Mouse (Mus musculus): Measurements from ENCODE around the gene Cpt1c. TPM values are rescaled to one million over a fixed set of nuclear protein-coding genes. Genes with fewer than 3 reads are reported as not detected.
A peak's percentile ranks its signal among the peaks of the same experiment; 100 is the strongest.

The Cpt1c gene
- polyA plus RNA-seq, 1 experiment from 2014 or later = 7.6 TPM

DNA sequence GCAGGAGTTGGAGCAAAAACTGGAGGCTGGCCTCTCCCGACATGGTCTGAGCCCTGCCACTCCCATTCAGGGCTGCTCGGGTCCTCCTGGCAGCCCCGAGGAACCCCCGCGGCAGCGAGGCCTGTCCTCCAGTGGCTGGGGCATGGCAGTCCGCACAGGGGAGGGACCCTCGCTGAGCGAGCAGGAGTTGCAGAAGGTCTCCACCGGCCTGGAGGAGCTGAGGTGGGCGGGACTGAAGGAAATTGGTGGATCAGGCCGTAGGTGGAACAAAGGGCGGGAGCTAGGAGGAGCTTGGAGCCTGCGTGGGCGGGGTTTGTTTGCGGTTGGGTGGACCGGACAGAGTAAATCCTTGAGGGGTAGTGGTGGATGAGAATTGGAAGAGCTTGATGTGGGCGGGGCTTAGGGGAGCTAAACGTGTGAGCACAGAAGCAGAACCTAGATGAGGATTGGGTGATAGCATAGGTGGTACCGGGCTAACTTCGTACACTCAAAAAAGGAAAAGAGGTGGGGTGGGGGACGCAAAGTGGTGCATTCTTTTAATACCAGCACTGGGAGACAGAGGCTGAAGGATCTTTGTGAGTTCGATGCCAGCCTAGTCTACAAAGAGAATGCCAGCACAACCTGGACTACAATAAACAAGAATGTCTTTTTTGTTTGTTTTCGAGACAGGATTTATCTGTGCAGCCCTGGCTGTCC, 21.9 kb downstream of the Cpt1c start:
- H3K27ac ChIP-seq (ENCODE audit: low read length) = peak overlapping the region; percentile 49; the same call in 1 of the 2 replicates
- H3K27me3 ChIP-seq (ENCODE audit: control insufficient read depth, insufficient read depth, low read length) = peaks cover 13% of the 10 kb centered on the region
- no peaks in the 10 kb centered on the region for H3K9me3 ChIP-seq (replicated peaks; ENCODE audit: control insufficient read depth, low read length)
- no peaks in the 10 kb centered on the region for H3K36me3 ChIP-seq (ENCODE audit: control insufficient read depth, insufficient read depth)
- 6% methylated on average over 24 of the region's 24 CpGs for WGBS
- peak overlapping the region; percentile 59 for H3K4me3 ChIP-seq (ENCODE audit: low read length)
- H3K4me2 ChIP-seq (ENCODE audit: low read depth, low read length) = peak overlapping the region; percentile 92
- H3K4me1 ChIP-seq (ENCODE audit: control insufficient read depth, insufficient read depth, low read length) = peaks cover 9% of the 10 kb centered on the region
- ATAC-seq (replicated peaks; ENCODE audit: extremely low read depth, insufficient read depth, low FRiP score) = peak; percentile 89
- peak overlapping the region; percentile 70 for H3K9ac ChIP-seq (ENCODE audit: low read length)

DNA sequence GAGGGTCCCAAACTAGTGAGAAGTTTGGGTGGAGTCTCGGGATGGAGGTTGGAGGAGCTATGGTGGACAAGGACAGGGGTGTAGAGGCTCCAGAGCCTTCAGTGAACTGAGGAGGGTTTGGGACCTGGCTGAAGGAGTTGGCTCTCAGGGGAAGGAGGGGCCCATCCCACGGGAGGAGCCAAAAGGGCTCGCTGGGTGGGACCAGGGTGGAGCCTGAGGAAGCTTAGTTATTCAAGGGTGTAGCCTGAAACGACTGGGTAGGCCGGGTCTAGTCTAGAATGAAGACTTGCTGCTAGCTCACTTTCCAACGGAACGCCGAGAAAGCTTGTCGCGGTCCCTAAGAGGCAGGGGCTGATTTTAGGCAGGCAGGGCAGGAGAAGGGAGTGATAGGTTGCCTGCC, 22.7 kb downstream of the Cpt1c start:
- under 1% methylated on average over 10 of the region's 10 CpGs for WGBS
- H3K27me3 ChIP-seq (ENCODE audit: control insufficient read depth, insufficient read depth, low read length) = peaks cover 13% of the 10 kb centered on the region
- H3K4me3 ChIP-seq (ENCODE audit: low read length) = peak overlapping the region; percentile 59
- H3K9me3 ChIP-seq (replicated peaks; ENCODE audit: control insufficient read depth, low read length) = no peaks in the 10 kb centered on the region
- H3K36me3 ChIP-seq (ENCODE audit: control insufficient read depth, insufficient read depth) = no peaks in the 10 kb centered on the region
- peaks cover 9% of the 10 kb centered on the region for H3K4me1 ChIP-seq (ENCODE audit: control insufficient read depth, insufficient read depth, low read length)
- H3K9ac ChIP-seq (ENCODE audit: low read length) = peak overlapping the region; percentile 70
- H3K27ac ChIP-seq (ENCODE audit: low read length) = no peak overlapping the region
- peak; percentile 42; the same call in 1 of the 2 replicates for ATAC-seq (replicated peaks; ENCODE audit: extremely low read depth, insufficient read depth, low FRiP score)
- peak overlapping the region; percentile 92 for H3K4me2 ChIP-seq (ENCODE audit: low read depth, low read length)

DNA sequence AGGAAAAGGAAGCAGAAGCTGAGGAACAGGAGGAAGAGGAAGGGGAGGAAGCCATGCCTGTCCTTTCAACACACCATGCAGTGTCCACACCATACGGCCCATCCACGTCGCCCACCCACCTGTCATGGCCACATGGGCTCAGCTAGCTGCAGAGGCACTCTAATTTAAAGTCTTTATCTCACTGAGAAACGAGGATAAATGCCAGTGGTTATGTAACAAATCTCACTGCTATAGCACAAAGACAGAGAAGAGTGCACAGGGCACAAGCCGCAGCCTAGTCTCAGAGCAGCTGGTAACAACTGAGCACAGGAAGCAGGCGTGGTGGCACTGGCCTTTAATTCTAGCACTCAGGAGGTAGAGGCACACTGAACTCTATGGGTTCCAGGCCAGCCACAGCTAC, 24.7 kb downstream of the Cpt1c start:
- H3K4me1 ChIP-seq (ENCODE audit: control insufficient read depth, insufficient read depth, low read length) = peaks cover 9% of the 10 kb centered on the region
- no peak overlapping the region for H3K9ac ChIP-seq (ENCODE audit: low read length)
- H3K4me2 ChIP-seq (ENCODE audit: low read depth, low read length) = no peak overlapping the region
- no peaks in the 10 kb centered on the region for H3K9me3 ChIP-seq (replicated peaks; ENCODE audit: control insufficient read depth, low read length)
- H3K27me3 ChIP-seq (ENCODE audit: control insufficient read depth, insufficient read depth, low read length) = peaks cover 13% of the 10 kb centered on the region
- H3K27ac ChIP-seq (ENCODE audit: low read length) = no peak overlapping the region
- 67% methylated on average over 6 of the region's 6 CpGs for WGBS
- no peak overlapping the region for H3K4me3 ChIP-seq (ENCODE audit: low read length)
- no peaks in the 10 kb centered on the region for H3K36me3 ChIP-seq (ENCODE audit: control insufficient read depth, insufficient read depth)
- no peak for ATAC-seq (replicated peaks; ENCODE audit: extremely low read depth, insufficient read depth, low FRiP score)

DNA sequence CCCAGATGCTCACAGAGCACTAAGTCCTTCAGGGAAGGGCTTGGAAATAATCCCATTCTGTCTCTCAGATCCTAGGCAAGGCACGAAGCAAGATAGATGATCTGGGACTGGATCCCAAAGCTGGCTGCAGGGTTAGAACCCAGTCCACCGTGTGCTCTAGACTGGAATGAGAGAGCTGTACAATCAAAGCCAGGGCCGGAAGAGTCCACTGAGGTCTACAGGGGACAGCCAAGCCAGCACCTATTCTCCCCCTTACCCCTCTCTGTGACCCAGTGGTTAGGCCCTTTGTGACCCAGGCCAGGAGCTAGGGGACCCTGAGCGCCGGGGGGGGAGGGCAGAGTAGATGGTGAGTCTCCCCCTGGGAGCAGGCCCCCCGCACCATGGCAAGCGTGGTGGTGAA, 31.7 kb downstream of the Cpt1c start, which contains the start of gene Tsks:
Gene Tsks (plus strand): TSS at position 301 of the 400 bp plus-strand sequence.
- H3K4me2 ChIP-seq (ENCODE audit: low read depth, low read length) = no peak within 1 kb of the TSS
- no peak within 1 kb of the TSS for H3K4me3 ChIP-seq (ENCODE audit: low read length)
- H3K36me3 ChIP-seq (ENCODE audit: control insufficient read depth, insufficient read depth) = no peaks in the 10 kb centered on the region
- H3K9ac ChIP-seq (ENCODE audit: low read length) = no peak within 1 kb of the TSS
- no peak within 1 kb of the TSS for H3K27ac ChIP-seq (ENCODE audit: low read length)
- no peak for ATAC-seq (replicated peaks; ENCODE audit: extremely low read depth, insufficient read depth, low FRiP score)
- H3K27me3 ChIP-seq (ENCODE audit: control insufficient read depth, insufficient read depth, low read length) = no peaks in the 10 kb centered on the region
- 77% methylated on average over 7 of the region's 7 CpGs for WGBS
- H3K9me3 ChIP-seq (replicated peaks; ENCODE audit: control insufficient read depth, low read length) = no peaks in the 10 kb centered on the region
- H3K4me1 ChIP-seq (ENCODE audit: control insufficient read depth, insufficient read depth, low read length) = no peaks in the 10 kb centered on the region

DNA sequence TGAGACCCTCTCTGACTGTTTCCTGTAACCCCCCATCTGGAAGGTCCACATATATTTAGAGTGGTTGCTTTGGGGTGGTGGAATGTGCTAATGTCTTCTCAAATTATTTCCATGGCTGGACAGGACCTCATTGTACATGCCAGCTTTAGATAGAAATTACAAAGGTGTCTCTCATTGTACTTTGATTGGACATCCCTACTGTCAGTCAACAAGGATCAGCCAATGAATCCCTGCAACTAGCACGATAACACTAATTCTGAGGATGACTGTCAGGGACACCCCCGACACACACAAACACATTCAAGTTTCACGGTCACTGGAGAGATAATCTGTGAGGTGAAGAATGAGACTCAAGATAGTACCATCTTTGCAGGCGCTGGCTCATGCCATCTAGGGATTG, 36.0 kb downstream of the Cpt1c start:
- no peak overlapping the region for H3K4me2 ChIP-seq (ENCODE audit: low read depth, low read length)
- no peaks in the 10 kb centered on the region for H3K27me3 ChIP-seq (ENCODE audit: control insufficient read depth, insufficient read depth, low read length)
- no peak overlapping the region for H3K9ac ChIP-seq (ENCODE audit: low read length)
- H3K4me3 ChIP-seq (ENCODE audit: low read length) = no peak overlapping the region
- no peaks in the 10 kb centered on the region for H3K36me3 ChIP-seq (ENCODE audit: control insufficient read depth, insufficient read depth)
- peaks cover 7% of the 10 kb centered on the region for H3K9me3 ChIP-seq (replicated peaks; ENCODE audit: control insufficient read depth, low read length)
- H3K4me1 ChIP-seq (ENCODE audit: control insufficient read depth, insufficient read depth, low read length) = no peaks in the 10 kb centered on the region
- H3K27ac ChIP-seq (ENCODE audit: low read length) = no peak overlapping the region
- WGBS = 80% methylated on average over 4 of the region's 4 CpGs
- no peak for ATAC-seq (replicated peaks; ENCODE audit: extremely low read depth, insufficient read depth, low FRiP score)

DNA sequence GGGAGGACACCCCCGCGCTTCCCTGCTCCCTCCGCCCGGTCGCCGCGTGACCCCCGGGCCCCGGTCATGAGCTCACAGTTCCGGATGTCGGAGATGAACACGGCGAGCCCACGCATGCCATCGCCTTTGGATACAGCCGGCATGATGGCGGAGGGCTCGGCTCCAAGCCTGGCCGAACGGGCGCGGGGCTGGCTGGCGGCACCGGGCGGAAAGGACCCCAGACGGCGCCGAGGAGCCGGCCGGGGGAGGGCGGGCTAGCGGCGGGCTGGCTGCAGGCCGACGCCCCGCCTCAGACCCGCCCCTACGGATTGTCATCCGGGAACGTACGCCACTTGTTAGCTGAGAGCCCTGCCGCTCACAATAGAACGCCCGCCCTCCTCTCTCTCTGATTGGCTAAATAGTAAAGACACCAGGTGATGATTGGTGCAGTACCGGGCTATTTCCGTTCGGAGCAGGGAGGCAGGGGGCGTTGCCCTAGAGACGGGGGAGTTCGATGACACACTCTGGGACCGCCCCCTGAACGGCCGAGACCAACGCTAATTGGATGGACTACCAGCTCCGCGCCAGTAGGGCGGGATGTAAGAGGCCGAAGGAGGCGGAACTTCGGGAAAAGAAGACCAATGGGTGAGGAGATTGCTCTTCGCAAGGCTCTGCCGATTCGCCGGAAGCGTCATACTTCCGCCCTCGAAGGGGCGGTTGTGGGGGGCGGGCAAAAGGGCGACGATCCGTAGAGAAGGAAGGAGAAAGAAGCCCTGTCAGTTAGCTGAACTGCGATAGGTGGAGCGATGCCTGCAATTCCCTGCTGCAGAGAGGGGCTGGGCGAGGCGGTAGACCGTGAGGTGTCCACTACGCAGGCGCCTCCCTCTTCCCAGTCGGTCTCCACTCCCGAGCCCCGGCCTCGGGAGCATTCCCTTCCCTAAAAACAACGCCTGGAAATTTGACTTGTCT, 45.2 kb downstream of the Cpt1c start, which contains the start of gene Ap2a1:
Gene Ap2a1 (minus strand): TSS at position 293 of the 948 bp plus-strand sequence.
- Histone ChIP-seq H3K27me3 (ENCODE audit: control insufficient read depth, insufficient read depth, low read length) (no peaks in the 10 kb centered on the region), H3K27ac (ENCODE audit: low read length) (peak within 1 kb of the TSS; percentile 92), H3K9me3 (replicated peaks; ENCODE audit: control insufficient read depth, low read length) (no peaks in the 10 kb centered on the region; the same call in 1 of the 2 replicates), H3K36me3 (ENCODE audit: control insufficient read depth, insufficient read depth) (peaks cover 9% of the 10 kb centered on the region), H3K4me2 (ENCODE audit: low read depth, low read length) (peak within 1 kb of the TSS; percentile 72), H3K4me1 (ENCODE audit: control insufficient read depth, insufficient read depth, low read length) (peaks cover 14% of the 10 kb centered on the region), H3K4me3 (ENCODE audit: low read length) (peak within 1 kb of the TSS; percentile 88), H3K9ac (ENCODE audit: low read length) (peak within 1 kb of the TSS; percentile 94)
- peak; percentile 99 for ATAC-seq (replicated peaks; ENCODE audit: extremely low read depth, insufficient read depth, low FRiP score)
- WGBS = under 1% methylated on average over 83 of the region's 84 CpGs

DNA sequence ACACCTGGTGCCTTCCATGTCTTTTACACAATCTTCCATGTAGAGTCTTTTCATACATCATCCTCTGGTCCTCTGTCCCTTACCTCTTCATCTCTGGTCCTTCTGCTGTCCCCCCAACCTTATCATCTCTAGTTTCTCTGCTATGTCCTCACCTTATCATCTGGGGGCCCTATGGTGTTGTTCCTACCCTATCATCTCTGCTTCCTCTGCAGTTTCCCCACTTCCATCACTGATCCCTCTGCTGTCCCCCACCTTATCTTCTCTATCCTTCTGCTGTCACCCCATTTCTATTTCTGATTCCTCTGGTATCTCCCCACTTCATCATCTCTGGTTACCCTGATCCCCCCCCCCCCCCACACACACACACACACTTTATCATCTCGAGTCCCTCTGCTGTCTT, 46.1 kb downstream of the Cpt1c start:
- peak overlapping the region; percentile 94 for H3K9ac ChIP-seq (ENCODE audit: low read length)
- no peak for ATAC-seq (replicated peaks; ENCODE audit: extremely low read depth, insufficient read depth, low FRiP score)
- no peak overlapping the region for H3K27ac ChIP-seq (ENCODE audit: low read length)
- H3K36me3 ChIP-seq (ENCODE audit: control insufficient read depth, insufficient read depth) = peaks cover 15% of the 10 kb centered on the region
- peak overlapping the region; percentile 72 for H3K4me2 ChIP-seq (ENCODE audit: low read depth, low read length)
- H3K27me3 ChIP-seq (ENCODE audit: control insufficient read depth, insufficient read depth, low read length) = no peaks in the 10 kb centered on the region
- no peaks in the 10 kb centered on the region for H3K9me3 ChIP-seq (replicated peaks; ENCODE audit: control insufficient read depth, low read length)
- WGBS = 0% methylated on average over 1 of the region's 1 CpGs
- H3K4me1 ChIP-seq (ENCODE audit: control insufficient read depth, insufficient read depth, low read length) = peaks cover 14% of the 10 kb centered on the region
- peak overlapping the region; percentile 88 for H3K4me3 ChIP-seq (ENCODE audit: low read length)

DNA sequence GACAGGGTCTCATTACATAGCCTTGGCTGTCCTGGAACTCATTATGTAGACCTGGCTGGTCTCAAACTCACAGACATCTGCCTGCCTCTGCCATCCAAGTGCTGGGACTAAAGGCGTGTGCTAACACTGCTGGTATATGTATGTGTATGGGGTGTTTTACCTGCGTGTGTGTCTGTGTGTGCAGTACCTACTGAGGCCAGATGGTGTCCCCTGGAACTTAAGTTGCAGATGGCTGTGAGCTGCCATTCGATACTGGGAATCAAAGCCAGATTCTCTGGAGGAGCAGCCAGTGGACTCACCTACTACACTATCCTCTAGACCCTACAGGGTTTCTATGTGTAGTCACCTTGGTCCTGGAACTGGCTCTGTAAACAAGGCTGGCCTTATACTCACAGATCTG, 49.2 kb downstream of the Cpt1c start:
- peaks cover 27% of the 10 kb centered on the region for H3K36me3 ChIP-seq (ENCODE audit: control insufficient read depth, insufficient read depth)
- no peak overlapping the region for H3K4me2 ChIP-seq (ENCODE audit: low read depth, low read length)
- no peaks in the 10 kb centered on the region for H3K9me3 ChIP-seq (replicated peaks; ENCODE audit: control insufficient read depth, low read length)
- no peak overlapping the region for H3K9ac ChIP-seq (ENCODE audit: low read length)
- H3K27ac ChIP-seq (ENCODE audit: low read length) = no peak overlapping the region
- ATAC-seq (replicated peaks; ENCODE audit: extremely low read depth, insufficient read depth, low FRiP score) = no peak
- H3K4me1 ChIP-seq (ENCODE audit: control insufficient read depth, insufficient read depth, low read length) = peaks cover 14% of the 10 kb centered on the region
- no peaks in the 10 kb centered on the region for H3K27me3 ChIP-seq (ENCODE audit: control insufficient read depth, insufficient read depth, low read length)
- no peak overlapping the region for H3K4me3 ChIP-seq (ENCODE audit: low read length)
- 76% methylated on average over 3 of the region's 3 CpGs for WGBS

DNA sequence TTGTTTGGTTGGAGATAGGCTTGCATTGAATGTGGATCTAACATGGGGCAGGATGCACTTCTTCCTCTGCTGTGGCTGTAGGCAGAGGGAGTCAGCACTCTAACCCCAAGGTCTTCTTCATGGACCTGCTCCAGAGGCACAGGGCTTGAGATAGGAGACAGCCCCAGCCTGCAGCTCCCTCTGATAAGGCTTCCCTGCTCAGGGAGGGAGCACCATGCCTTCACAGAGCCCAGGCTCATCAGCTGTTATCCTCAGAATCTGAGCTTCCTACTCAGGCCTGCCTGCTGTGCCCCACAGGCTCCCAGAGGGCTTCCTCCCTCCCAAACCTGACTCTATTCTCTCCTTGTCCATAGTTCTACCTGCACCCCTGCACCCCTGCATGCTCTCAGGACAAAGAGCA, 52.1 kb downstream of the Cpt1c start:
- Histone ChIP-seq H3K4me2 (ENCODE audit: low read depth, low read length) (no peak overlapping the region), H3K9me3 (replicated peaks; ENCODE audit: control insufficient read depth, low read length) (no peaks in the 10 kb centered on the region), H3K27me3 (ENCODE audit: control insufficient read depth, insufficient read depth, low read length) (no peaks in the 10 kb centered on the region), H3K4me1 (ENCODE audit: control insufficient read depth, insufficient read depth, low read length) (peaks cover 6% of the 10 kb centered on the region), H3K27ac (ENCODE audit: low read length) (no peak overlapping the region), H3K9ac (ENCODE audit: low read length) (no peak overlapping the region), H3K36me3 (ENCODE audit: control insufficient read depth, insufficient read depth) (peaks cover 27% of the 10 kb centered on the region), H3K4me3 (ENCODE audit: low read length) (no peak overlapping the region)
- no peak for ATAC-seq (replicated peaks; ENCODE audit: extremely low read depth, insufficient read depth, low FRiP score)
